Mouse (Mus musculus): ENCODE measurements around the gene Nr0b2. TPM values are rescaled to one million over a fixed set of nuclear protein-coding genes. Genes with fewer than 3 reads are reported as not detected.

Gene Nr0b2
- polyA plus RNA-seq, 1 experiment: 1.8 TPM

GRCm38 (mm10) chr4:133561622-133562021 is 8.4 kb downstream of the Nr0b2 start:
- 67% methylated on average over 4 of the region's 4 CpGs for WGBS
- Histone ChIP-seq H3K27ac (ENCODE audit: insufficient read depth, low read depth, low read length) (no peak overlapping the region), H3K27me3 (ENCODE audit: control insufficient read depth, insufficient read depth, low read length) (no peaks in the 10 kb centered on the region), H3K36me3 (ENCODE audit: control insufficient read depth, insufficient read depth, low read length) (no peaks in the 10 kb centered on the region), H3K4me3 (ENCODE audit: low read depth, low read length) (no peak overlapping the region), H3K4me1 (ENCODE audit: control insufficient read depth, insufficient read depth, insufficient read length, low read length) (peaks cover 6% of the 10 kb centered on the region; the same call in 1 of the 2 replicates)
- TF ChIP-seq CTCF (IDR thresholded peaks at IDR 0.05; ENCODE audit: extremely low read depth, insufficient read length, insufficient replicate concordance, low read depth, low read length) (no peak), POLR2A (IDR thresholded peaks at IDR 0.05; ENCODE audit: low read depth, low read length) (no peak)

GRCm38 (mm10) chr4:133563123-133563571 is 10.0 kb downstream of the Nr0b2 start:
- no peak overlapping the region for H3K4me3 ChIP-seq (ENCODE audit: low read depth, low read length)
- 11% methylated on average over 11 of the region's 11 CpGs for WGBS
- TF ChIP-seq POLR2A (IDR thresholded peaks at IDR 0.05; ENCODE audit: low read depth, low read length) (no peak), CTCF (IDR thresholded peaks at IDR 0.05; ENCODE audit: extremely low read depth, insufficient read length, insufficient replicate concordance, low read depth, low read length) (no peak)
- H3K27me3 ChIP-seq (ENCODE audit: control insufficient read depth, insufficient read depth, low read length): no peaks in the 10 kb centered on the region
- H3K27ac ChIP-seq (ENCODE audit: insufficient read depth, low read depth, low read length): no peak overlapping the region
- peaks cover 6% of the 10 kb centered on the region for H3K4me1 ChIP-seq (ENCODE audit: control insufficient read depth, insufficient read depth, insufficient read length, low read length)
- no peaks in the 10 kb centered on the region for H3K36me3 ChIP-seq (ENCODE audit: control insufficient read depth, insufficient read depth, low read length)

- TF ChIP-seq POLR2A (IDR thresholded peaks at IDR 0.05; ENCODE audit: low read depth, low read length) (no peak), CTCF (IDR thresholded peaks at IDR 0.05; ENCODE audit: extremely low read depth, insufficient read length, insufficient replicate concordance, low read depth, low read length) (no peak)
- WGBS: 11% methylated on average over 8 of the region's 8 CpGs
- H3K27me3 ChIP-seq (ENCODE audit: control insufficient read depth, insufficient read depth, low read length): no peaks in the 10 kb centered on the region
- no peak overlapping the region for H3K27ac ChIP-seq (ENCODE audit: insufficient read depth, low read depth, low read length)
- H3K36me3 ChIP-seq (ENCODE audit: control insufficient read depth, insufficient read depth, low read length): no peaks in the 10 kb centered on the region
- no peak overlapping the region for H3K4me3 ChIP-seq (ENCODE audit: low read depth, low read length)
- peaks cover 6% of the 10 kb centered on the region for H3K4me1 ChIP-seq (ENCODE audit: control insufficient read depth, insufficient read depth, insufficient read length, low read length)
Measured at GRCm38 (mm10) chr4:133567251-133567650, 14.1 kb downstream of the Nr0b2 start.

- no peaks in the 10 kb centered on the region for H3K36me3 ChIP-seq (ENCODE audit: control insufficient read depth, insufficient read depth, low read length)
- peak overlapping the region; percentile 63 for H3K27ac ChIP-seq (ENCODE audit: insufficient read depth, low read depth, low read length)
- H3K27me3 ChIP-seq (ENCODE audit: control insufficient read depth, insufficient read depth, low read length): no peaks in the 10 kb centered on the region
- whole genome bisulfite sequencing: 33% methylated on average over 10 of the region's 10 CpGs
- H3K4me3 ChIP-seq (ENCODE audit: low read depth, low read length): peak overlapping the region; percentile 38
- H3K4me1 ChIP-seq (ENCODE audit: control insufficient read depth, insufficient read depth, insufficient read length, low read length): peaks cover 7% of the 10 kb centered on the region
- TF ChIP-seq POLR2A (IDR thresholded peaks at IDR 0.05; ENCODE audit: low read depth, low read length): no peak
- no peak for TF ChIP-seq CTCF (IDR thresholded peaks at IDR 0.05; ENCODE audit: extremely low read depth, insufficient read length, insufficient replicate concordance, low read depth, low read length)
Measured at GRCm38 (mm10) chr4:133569291-133570065, 16.3 kb downstream of the Nr0b2 start.

- TF ChIP-seq POLR2A (IDR thresholded peaks at IDR 0.05; ENCODE audit: low read depth, low read length): no peak
- no peak for TF ChIP-seq CTCF (IDR thresholded peaks at IDR 0.05; ENCODE audit: extremely low read depth, insufficient read length, insufficient replicate concordance, low read depth, low read length)
- H3K36me3 ChIP-seq (ENCODE audit: control insufficient read depth, insufficient read depth, low read length): no peaks in the 10 kb centered on the region
- 10% methylated on average over 10 of the region's 10 CpGs for WGBS
- H3K27me3 ChIP-seq (ENCODE audit: control insufficient read depth, insufficient read depth, low read length): no peaks in the 10 kb centered on the region
- peak overlapping the region; percentile 38 for H3K4me3 ChIP-seq (ENCODE audit: low read depth, low read length)
- H3K4me1 ChIP-seq (ENCODE audit: control insufficient read depth, insufficient read depth, insufficient read length, low read length): peaks cover 7% of the 10 kb centered on the region
- H3K27ac ChIP-seq (ENCODE audit: insufficient read depth, low read depth, low read length): peak overlapping the region; percentile 63
Measured at GRCm38 (mm10) chr4:133570066-133570466, 16.9 kb downstream of the Nr0b2 start.

GRCm38 (mm10) chr4:133574070-133574842 is 21.1 kb downstream of the Nr0b2 start, which contains the start of gene Gpatch3:
Gpatch3 (plus strand) TSS chr4:133574745.
- WGBS: 3% methylated on average over 44 of the region's 44 CpGs
- TF ChIP-seq CTCF (IDR thresholded peaks at IDR 0.05; ENCODE audit: extremely low read depth, insufficient read length, insufficient replicate concordance, low read depth, low read length) (no peak), POLR2A (IDR thresholded peaks at IDR 0.05; ENCODE audit: low read depth, low read length) (peak; percentile 55)
- Histone ChIP-seq H3K27ac (ENCODE audit: insufficient read depth, low read depth, low read length) (peak within 1 kb of the TSS; percentile 67), H3K4me3 (ENCODE audit: low read depth, low read length) (peak within 1 kb of the TSS; percentile 75), H3K27me3 (ENCODE audit: control insufficient read depth, insufficient read depth, low read length) (no peaks in the 10 kb centered on the region), H3K4me1 (ENCODE audit: control insufficient read depth, insufficient read depth, insufficient read length, low read length) (peaks cover 5% of the 10 kb centered on the region; the same call in 1 of the 2 replicates), H3K36me3 (ENCODE audit: control insufficient read depth, insufficient read depth, low read length) (peaks cover 14% of the 10 kb centered on the region; the same call in 1 of the 2 replicates)

- WGBS: under 1% methylated on average over 41 of the region's 41 CpGs
- Histone ChIP-seq H3K27ac (ENCODE audit: insufficient read depth, low read depth, low read length) (no peak overlapping the region), H3K4me3 (ENCODE audit: low read depth, low read length) (peak overlapping the region; percentile 75), H3K36me3 (ENCODE audit: control insufficient read depth, insufficient read depth, low read length) (peaks cover 20% of the 10 kb centered on the region), H3K27me3 (ENCODE audit: control insufficient read depth, insufficient read depth, low read length) (no peaks in the 10 kb centered on the region), H3K4me1 (ENCODE audit: control insufficient read depth, insufficient read depth, insufficient read length, low read length) (peaks cover 5% of the 10 kb centered on the region; the same call in 1 of the 2 replicates)
- TF ChIP-seq POLR2A (IDR thresholded peaks at IDR 0.05; ENCODE audit: low read depth, low read length) (no peak), CTCF (IDR thresholded peaks at IDR 0.05; ENCODE audit: extremely low read depth, insufficient read length, insufficient replicate concordance, low read depth, low read length) (no peak)
Measured at GRCm38 (mm10) chr4:133574843-133575202, 21.6 kb downstream of the Nr0b2 start.
